Mouse (Mus musculus) c-Kit-positive CD71-positive TER-119-negative erythroid progenitor cells, embryonic 14.5 days (primary cell): Measurements from ENCODE around the gene Myct1.

Source experiments
- DNase-seq: peaks from one replicate; pipeline ENCODE4 v3.0.0-alpha.2; 2013; ENCODE audit warnings: low read depth

Myct1 gene

GRCm38 (mm10) chr10:5593464-5593863 lies at the start of gene Myct1:
TSS of gene Myct1 (plus strand) at chr10:5593775.
- no peak for DNase-seq

- no peak for DNase-seq
These were observed 47.1 kb upstream of the Myct1 start for GRCm38 (mm10) chr10:5546428-5546827.

- DNase-seq: no peak
These were observed 45.8 kb upstream of the Myct1 start for GRCm38 (mm10) chr10:5547769-5548168.

DNA sequence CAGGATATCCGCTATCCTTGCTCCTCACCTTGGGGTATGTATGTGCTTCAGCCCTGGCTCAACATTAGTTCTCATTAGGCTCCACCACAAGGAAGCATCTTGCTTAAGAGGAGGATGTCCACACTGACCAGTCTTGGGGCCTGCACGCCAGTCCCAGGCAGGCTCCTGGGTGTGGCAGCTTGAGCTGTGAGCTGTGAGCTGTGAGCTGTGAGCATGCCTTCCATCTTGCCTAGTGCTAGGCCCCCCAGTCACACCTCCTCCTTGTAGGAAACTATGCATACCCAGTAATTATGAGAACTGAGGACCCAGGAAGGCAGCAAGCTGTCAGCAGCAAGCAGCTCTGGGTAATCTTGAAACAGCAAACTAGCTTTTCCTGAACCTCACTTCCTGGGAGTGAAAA lies 44.9 kb upstream of the Myct1 start:
- DNase-seq: no peak

GRCm38 (mm10) chr10:5549871-5550167 lies 43.8 kb upstream of the Myct1 start:
- DNase-seq: no peak

DNA sequence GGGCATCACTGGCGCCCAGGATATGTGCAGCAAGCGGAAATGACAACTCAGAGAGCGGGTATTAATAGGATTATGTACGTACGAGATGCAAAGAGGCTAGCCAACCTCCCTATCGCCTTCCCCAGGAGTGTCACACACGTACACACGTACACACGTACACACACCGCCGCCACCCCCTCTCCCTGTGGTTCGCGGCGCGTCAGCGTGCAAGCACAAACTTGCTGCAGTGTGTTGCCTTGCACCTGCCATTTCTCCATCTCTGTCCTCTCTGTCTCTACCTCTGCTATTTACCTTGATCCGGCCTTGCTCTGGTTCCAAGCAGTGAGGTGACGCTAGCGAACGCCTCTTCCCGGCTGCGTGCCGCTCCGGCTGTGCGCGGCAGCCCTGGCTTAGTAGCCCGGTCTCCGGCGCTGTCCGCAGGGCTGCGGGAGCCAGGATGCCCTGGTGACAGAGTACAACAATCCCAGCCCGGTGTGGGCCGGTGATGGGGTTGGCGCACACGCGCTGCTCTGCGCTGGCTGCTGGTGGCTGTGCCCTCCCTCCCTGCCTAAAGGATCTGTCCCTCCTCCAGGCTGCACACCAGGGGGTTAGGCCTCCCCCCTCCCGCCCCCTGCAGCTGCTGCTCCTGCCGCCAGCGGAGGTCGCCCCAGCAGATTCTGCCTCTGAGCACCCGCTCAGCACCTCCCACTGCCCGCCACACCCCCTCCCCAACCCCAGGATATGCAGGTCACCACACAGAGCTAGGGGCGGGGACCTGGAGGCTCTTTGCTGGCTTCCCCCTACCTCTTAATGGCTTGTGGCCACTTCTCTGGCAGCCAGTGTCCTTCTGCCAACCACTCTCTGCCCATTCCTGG lies 43.2 kb upstream of the Myct1 start:
- no peak for DNase-seq

GRCm38 (mm10) chr10:5551382-5551781 lies 42.2 kb upstream of the Myct1 start, which contains the start of gene Syne1:
TSS of gene Syne1 (minus strand) at chr10:5551482.
- no peak for DNase-seq

- DNase-seq: no peak
These were observed 38.6 kb upstream of the Myct1 start for GRCm38 (mm10) chr10:5554941-5555340.

- DNase-seq: no peak
These were observed 34.8 kb upstream of the Myct1 start for GRCm38 (mm10) chr10:5558808-5559207.

DNA sequence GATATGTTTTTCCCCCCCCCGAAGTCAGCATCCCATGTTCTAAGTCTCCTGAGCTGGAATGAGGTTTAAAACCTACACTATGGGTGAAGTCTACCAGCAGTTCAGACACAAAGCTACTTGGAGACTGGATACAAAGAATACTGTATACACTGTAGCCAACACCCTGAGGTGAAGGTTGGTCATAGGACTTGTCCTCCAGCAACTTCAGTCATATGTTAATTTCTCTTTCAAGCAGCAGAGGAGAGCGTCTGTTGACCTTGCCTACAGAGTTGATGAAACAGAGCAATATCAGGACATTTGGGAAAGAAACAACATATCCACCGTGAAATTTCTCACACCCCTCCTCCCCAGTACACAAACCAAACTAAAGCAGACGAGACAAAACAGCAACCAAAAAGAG lies 33.0 kb upstream of the Myct1 start:
- no peak for DNase-seq

GRCm38 (mm10) chr10:5561706-5562105 lies 31.9 kb upstream of the Myct1 start:
- DNase-seq: no peak

DNA sequence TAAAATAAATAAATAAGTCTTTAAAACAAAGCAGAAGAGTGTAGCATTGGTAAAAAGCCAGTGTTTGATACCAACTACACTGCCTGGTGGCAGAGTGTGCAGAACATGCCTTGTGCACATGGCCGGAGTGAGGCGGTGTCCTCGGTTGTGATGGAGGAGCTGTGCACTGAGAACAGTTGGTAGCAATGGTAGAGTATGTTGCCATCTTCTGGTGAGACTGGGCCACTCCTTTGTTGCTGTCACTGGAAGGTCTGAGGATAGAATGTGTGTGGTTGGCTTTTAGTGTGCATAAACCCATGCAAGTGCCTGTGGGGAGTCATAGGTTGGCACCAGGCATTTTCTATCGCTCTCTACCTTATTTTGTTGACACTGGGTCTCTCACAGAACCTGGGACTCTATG lies 24.6 kb upstream of the Myct1 start:
- DNase-seq: no peak

GRCm38 (mm10) chr10:5570059-5570458 lies 23.5 kb upstream of the Myct1 start:
- no peak for DNase-seq

DNA sequence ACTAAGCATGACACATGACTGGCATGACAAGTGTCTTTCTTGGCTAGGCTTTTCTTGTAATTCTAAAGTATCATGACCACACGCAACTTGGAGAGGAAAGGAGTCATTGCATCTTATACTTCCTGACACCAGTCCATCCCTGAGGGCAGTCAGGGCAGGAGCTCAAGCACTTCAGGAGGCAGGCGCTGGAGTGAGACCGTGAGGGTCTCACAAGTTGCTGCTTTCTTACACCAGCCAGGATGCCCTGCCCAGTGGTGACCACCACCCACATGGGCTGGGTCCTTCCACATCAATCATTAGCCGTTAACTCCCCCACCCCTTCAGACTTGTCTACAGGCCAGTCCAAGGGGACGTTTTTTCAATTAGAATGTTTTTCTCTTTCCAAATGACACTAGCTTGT lies 22.2 kb upstream of the Myct1 start:
- no peak for DNase-seq

GRCm38 (mm10) chr10:5573328-5573727 lies 20.2 kb upstream of the Myct1 start:
- DNase-seq: no peak

- no peak for DNase-seq
These were observed 2.5 kb upstream of the Myct1 start for GRCm38 (mm10) chr10:5591061-5591460.

- DNase-seq: no peak
These were observed 1.6 kb upstream of the Myct1 start for GRCm38 (mm10) chr10:5591996-5592395.

DNA sequence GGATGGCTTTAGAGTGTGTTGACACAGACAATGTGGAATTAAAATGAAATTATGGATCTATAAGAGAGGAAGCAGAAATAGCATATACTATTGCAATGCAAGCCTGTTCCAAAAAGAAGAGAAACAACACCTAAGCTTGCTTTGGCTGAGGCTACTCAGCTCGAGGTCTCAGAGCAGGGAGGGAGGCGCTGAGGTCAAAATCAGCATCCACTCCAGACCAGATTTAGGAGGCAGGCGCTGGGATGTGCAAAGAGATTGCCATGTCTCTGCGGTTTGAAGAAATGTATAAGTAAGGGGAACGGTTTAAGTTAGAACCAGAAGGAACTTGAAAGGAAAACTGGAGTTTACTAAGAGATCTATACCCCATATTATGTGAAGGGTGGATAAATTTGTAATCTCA lies 882 bp downstream of the Myct1 start:
- no peak for DNase-seq

GRCm38 (mm10) chr10:5596559-5596958 lies 3.0 kb downstream of the Myct1 start:
- no peak for DNase-seq

DNA sequence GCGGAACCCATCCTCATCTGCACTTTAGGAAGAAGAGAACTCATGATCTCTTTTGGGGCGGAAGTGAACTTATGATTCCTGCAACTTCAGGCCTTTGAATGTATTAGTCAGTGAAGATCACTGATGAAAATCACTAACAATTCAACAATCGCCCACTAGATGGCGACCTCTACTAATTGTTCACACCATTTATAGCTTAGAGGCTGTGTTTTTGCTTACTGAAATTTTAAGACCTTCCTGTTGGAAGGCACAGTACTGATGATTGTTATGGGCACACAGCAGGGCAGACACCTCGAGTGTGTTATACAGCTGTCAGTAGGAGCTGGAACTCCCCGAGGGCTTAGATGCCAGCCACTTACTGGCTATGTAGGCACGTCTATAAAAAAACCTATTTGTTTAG lies 6.5 kb downstream of the Myct1 start:
- DNase-seq: peak; percentile 55

GRCm38 (mm10) chr10:5603512-5603911 lies 9.9 kb downstream of the Myct1 start:
- no peak for DNase-seq

DNA sequence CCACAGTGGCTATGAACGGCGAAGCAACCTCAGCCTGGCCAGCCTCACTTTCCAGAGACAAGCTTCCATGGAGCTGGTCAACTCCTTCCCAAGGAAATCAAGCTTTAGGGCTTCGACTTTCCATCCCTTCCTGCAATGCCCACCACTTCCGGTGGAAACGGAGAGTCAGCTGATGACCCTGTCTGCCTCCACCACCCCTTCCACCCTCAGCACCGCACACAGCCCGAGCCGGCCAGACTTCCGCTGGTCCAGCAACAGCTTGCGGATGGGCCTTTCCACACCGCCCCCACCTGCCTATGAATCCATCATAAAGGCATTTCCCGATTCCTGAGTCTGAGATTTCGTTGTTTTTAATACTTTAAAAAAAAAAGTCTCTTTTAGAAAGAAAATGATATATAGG lies 10.8 kb downstream of the Myct1 start:
- DNase-seq: no peak

GRCm38 (mm10) chr10:5608874-5609273 lies 15.3 kb downstream of the Myct1 start:
- no peak for DNase-seq
